Mouse (Mus musculus) heart, embryonic 11.5 days (tissue): ENCODE results near the gene Lemd1. TPM values are rescaled to one million over a fixed set of nuclear protein-coding genes. Genes with fewer than 3 reads are reported as not detected.
A peak's percentile ranks its signal among the peaks of the same experiment; 100 is the strongest.

Experiments used
- ATAC-seq: fragments of 200-750 bp; cut with Nextera tagmentation; replicated peaks from 2 replicates; pipeline ENCODE4 v1.8.0; 2017; ENCODE audit warnings: moderate library complexity; ENCODE audit not compliant: insufficient number of reproducible peaks, low FRiP score, low TSS enrichment
- H3K27ac ChIP-seq: fragments of 300-500 bp; sonication (generic); 2 replicates; pipeline ENCODE4 v1.5.1; 2014; ENCODE audit warnings: mild to moderate bottlenecking, low read depth, low read length
- H3K27me3 ChIP-seq: fragments of 300-500 bp; sonication (generic); 2 replicates; pipeline ENCODE4 v1.6.1; 2014; ENCODE audit warnings: mild to moderate bottlenecking, low read length, mixed read lengths; ENCODE audit not compliant: control insufficient read depth, insufficient read depth
- H3K36me3 ChIP-seq: fragments of 300-500 bp; sonication (generic); 2 replicates; pipeline ENCODE4 v1.6.1; 2014; ENCODE audit warnings: mild to moderate bottlenecking, low read length, moderate library complexity, mixed read lengths; ENCODE audit not compliant: control insufficient read depth, insufficient read depth
- H3K4me1 ChIP-seq: fragments of 300-500 bp; sonication (generic); 2 replicates; pipeline ENCODE4 v1.6.1; 2014; ENCODE audit warnings: low read length; ENCODE audit not compliant: control insufficient read depth, insufficient read depth
- H3K4me2 ChIP-seq: fragments of 300-500 bp; sonication (generic); 2 replicates; pipeline ENCODE4 v1.6.1; 2014; ENCODE audit warnings: mild to moderate bottlenecking, moderate library complexity
- H3K4me3 ChIP-seq: fragments of 300-500 bp; sonication (generic); 2 replicates; pipeline ENCODE4 v1.5.1; 2014; ENCODE audit warnings: low read depth, low read length
- H3K9ac ChIP-seq: fragments of 300-500 bp; sonication (generic); 2 replicates; pipeline ENCODE4 v1.6.1; 2014; ENCODE audit warnings: mild to moderate bottlenecking, low read depth, low read length, moderate library complexity
- H3K9me3 ChIP-seq: fragments of 300-500 bp; sonication (generic); replicated peaks from 2 replicates; pipeline ENCODE4 v1.6.1; 2016; ENCODE audit warnings: low read length; ENCODE audit not compliant: control insufficient read depth
- WGBS: fragments of 180-500 bp; shearing (Covaris S2); extraction: QIAGEN DNeasy Blood & Tissue Kit; methylation state at CpG from one replicate; pipeline ENCODE4 v1.1.7; 2014; ENCODE audit not compliant: insufficient replicate concordance; 5-methylcytosine and 5-hydroxymethylcytosine counted together
- microRNA counts: library from miRNA; unstranded; fragments of <30 nt; microRNA quantifications from one replicate; lab custom pipeline; 2015
- microRNA-seq: library from miRNA; unstranded; fragments of <30 nt; microRNA quantifications from one replicate; pipeline ENCODE4, GENCODE M21; 2016; ENCODE audit warnings: borderline number of aligned reads
- polyA plus RNA-seq: library from polyadenylated mRNA; unstranded; fragments of >200 nt; fragmentation: Nextera tagmentation; extraction: Ambion mirVana; gene quantifications from 2 replicates; pipeline ENCODE4 v1.2.1, GENCODE M21; 2014

The Lemd1 gene
- polyA plus RNA-seq, 1 experiment from 2014 or later: not detected

- Histone ChIP-seq H3K9ac (no peak overlapping the region), H3K27me3 (peaks cover 6% of the 10 kb centered on the region; the same call in 1 of the 2 replicates)
- 81% methylated on average over 6 of the region's 6 CpGs for WGBS
Observed at GRCm38 (mm10) chr1:132307962-132308361, 116.7 kb downstream of the Lemd1 start.

DNA sequence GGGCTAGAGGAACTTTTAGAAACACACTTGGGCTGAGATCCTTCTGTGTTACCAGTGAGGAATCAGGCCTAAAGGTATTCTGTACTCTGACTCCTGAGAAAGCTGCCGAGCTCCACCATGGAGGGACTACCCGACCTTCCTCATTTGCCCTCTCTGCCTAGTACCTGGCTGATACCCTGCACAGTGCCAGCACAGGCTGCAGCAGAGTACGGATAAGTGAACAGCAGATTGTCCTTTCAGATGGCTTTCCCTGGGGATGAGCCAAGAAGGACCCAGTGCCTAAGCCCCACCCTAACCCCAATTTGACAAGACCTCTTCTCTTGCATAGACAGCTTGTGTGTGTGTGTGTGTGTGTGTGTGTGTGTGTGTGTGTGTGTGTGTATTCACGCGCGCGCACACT is 117.4 kb downstream of the Lemd1 start:
- peaks cover 6% of the 10 kb centered on the region; the same call in 1 of the 2 replicates for H3K27me3 ChIP-seq
- H3K4me1 ChIP-seq: peaks cover 28% of the 10 kb centered on the region
- H3K36me3 ChIP-seq: no peaks in the 10 kb centered on the region
- H3K9ac ChIP-seq: no peak overlapping the region
- WGBS: 73% methylated on average over 7 of the region's 7 CpGs
- no peak overlapping the region for H3K27ac ChIP-seq
- ATAC-seq: no peak
- no peak overlapping the region for H3K4me2 ChIP-seq
- H3K9me3 ChIP-seq: no peaks in the 10 kb centered on the region
- H3K4me3 ChIP-seq: no peak overlapping the region

More at GRCm38 (mm10) chr1:132307962-132308361, 116.7 kb downstream of the Lemd1 start:
- Histone ChIP-seq H3K4me1 (peaks cover 28% of the 10 kb centered on the region), H3K9me3 (no peaks in the 10 kb centered on the region), H3K27ac (no peak overlapping the region), H3K36me3 (no peaks in the 10 kb centered on the region), H3K4me2 (no peak overlapping the region), H3K4me3 (no peak overlapping the region)
- no peak for ATAC-seq

MicroRNA genes within 50 kb of the gene (microRNA counts, 519-probe panel; counts per million panel counts)
- 32.2 counts per million for microRNA mmu-miR-135b (lab: Ali Mortazavi, UCI)

Small RNA genes within 50 kb of the gene (microRNA-seq; reads per million reads assigned to microRNA genes)
- 101 reads per million, percentile 63 among the genes with 10 or more reads in this experiment for gene Mir135b

Other genes starting within 250 kb of the Lemd1 start
- gene Slc45a3, start 228.5 kb upstream of the Lemd1 start, polyA plus RNA-seq: 0.93 and 1.3 TPM in 2 replicates
- gene Elk4, start 183.8 kb upstream of the Lemd1 start, polyA plus RNA-seq: 18.0 and 21.0 TPM in 2 replicates
- 8.1 and 11.1 TPM in 2 replicates for gene Mfsd4a, start 123.4 kb upstream of the Lemd1 start, polyA plus RNA-seq
- gene Cdk18, start 51.7 kb upstream of the Lemd1 start, polyA plus RNA-seq: 4.2 and 4.4 TPM in 2 replicates
- gene AC124108.1, start within 50 bp of the Lemd1 start, polyA plus RNA-seq: 0.03 TPM in 1 of 2 replicates, not detected in the other
- not detected in 2 replicates for gene Gm10188, start 38.3 kb downstream of the Lemd1 start, polyA plus RNA-seq
- 0.45 and 0.56 TPM in 2 replicates for gene Klhdc8a, start 107.2 kb downstream of the Lemd1 start, polyA plus RNA-seq
- gene Nuak2, start 124.7 kb downstream of the Lemd1 start, polyA plus RNA-seq: 2.6 and 3.6 TPM in 2 replicates
- gene Tmcc2, start 199.8 kb downstream of the Lemd1 start, polyA plus RNA-seq: 10.4 and 14.6 TPM in 2 replicates
- gene Dstyk, start 226.1 kb downstream of the Lemd1 start, polyA plus RNA-seq: 11.6 and 11.9 TPM in 2 replicates